Mouse (Mus musculus) CH12.LX (cell line): Measurements from ENCODE around the gene Cyfip2. TPM values are rescaled to one million over a fixed set of nuclear protein-coding genes. Genes with fewer than 3 reads are reported as not detected.
"Not testable (repeated sequence)": the region's sequence is repeated elsewhere in the genome, so short reads cannot be mapped to it uniquely, and the experiment has no call there.

Experiments used
- DNase-seq: peaks from one replicate; pipeline ENCODE4 v3.0.0-alpha.2; 2013; ENCODE audit errors: extremely low read depth
- H3K27ac ChIP-seq: 2 replicates; pipeline ENCODE4 v1.5.1; 2012; ENCODE audit warnings: low read depth, mild to moderate bottlenecking, control low read depth, moderate library complexity; ENCODE audit not compliant: insufficient read depth
- H3K27me3 ChIP-seq: replicated peaks from 2 replicates; pipeline ENCODE3; 2012; ENCODE audit warnings: inconsistent platforms
- H3K36me3 ChIP-seq, 2 experiments: replicated peaks in 1 of 2; 2 replicates each; pipeline versions ENCODE3 to v1.6.1; 2012; ENCODE audit warnings: inconsistent platforms in 1 of 2, low read length in 1 of 2, mild to moderate bottlenecking in 1 of 2, mixed read lengths in 1 of 2, moderate library complexity in 1 of 2; ENCODE audit not compliant: control insufficient read depth in 1 of 2, insufficient read depth in 1 of 2
- H3K4me1 ChIP-seq, 2 experiments: 2 replicates each; pipeline ENCODE4 v1.6.1; 2012; ENCODE audit warnings: inconsistent platforms in 1 of 2, moderate library complexity in 1 of 2; ENCODE audit not compliant: insufficient read depth in 2 of 2, control insufficient read depth in 1 of 2
- H3K4me2 ChIP-seq: 2 replicates; pipeline ENCODE4 v1.6.1; 2012; ENCODE audit warnings: low read depth, mild to moderate bottlenecking, control low read depth; ENCODE audit not compliant: poor library complexity, insufficient read depth, severe bottlenecking
- H3K4me3 ChIP-seq, 3 experiments: fragments of 150-350 bp in 1 of 3; sonication (generic) in 1 of 3; replicated peaks in 1 of 3; 2 replicates each; pipeline versions ENCODE3 to v1.5.1; 2011 to 2012; ENCODE audit warnings: low read depth in 2 of 3, low read length in 2 of 3, mild to moderate bottlenecking in 2 of 3, moderate library complexity in 2 of 3, control low read depth in 1 of 3, improper control_type of control experiment in 1 of 3, inconsistent platforms in 1 of 3, mixed read lengths in 1 of 3; ENCODE audit not compliant: poor library complexity in 1 of 3
- H3K79me2 ChIP-seq: replicated peaks from 2 replicates; pipeline ENCODE4 v1.6.1; 2012; ENCODE audit warnings: mild to moderate bottlenecking, moderate library complexity; ENCODE audit not compliant: control insufficient read depth, poor library complexity, insufficient read depth, severe bottlenecking; ENCODE audit errors: extremely low read depth
- H3K9ac ChIP-seq: 2 replicates; pipeline ENCODE4 v1.6.1; 2012; ENCODE audit warnings: low read depth, mild to moderate bottlenecking, control low read depth, moderate library complexity; ENCODE audit not compliant: insufficient read depth
- H3K9me3 ChIP-seq: replicated peaks from 2 replicates; pipeline ENCODE3; 2012; ENCODE audit warnings: low read length, inconsistent platforms, mixed read lengths
- BHLHE40 ChIP-seq: IDR thresholded peaks from 2 replicates; pipeline ENCODE4 v1.6.1; 2011; ENCODE audit warnings: mild to moderate bottlenecking, low read depth, low read length, improper control_type of control experiment
- CHD1 ChIP-seq: IDR thresholded peaks from 2 replicates; pipeline ENCODE4 v1.6.1; 2012; ENCODE audit warnings: low read depth, low read length, improper control_type of control experiment, inconsistent platforms
- CHD2 ChIP-seq: IDR thresholded peaks from 2 replicates; pipeline ENCODE4 v1.6.1; 2011; ENCODE audit warnings: low read length, improper control_type of control experiment
- CTCF ChIP-seq, 2 experiments: IDR thresholded peaks in 1 of 2; conservative IDR thresholded peaks in 1 of 2; 2 replicates each; pipeline ENCODE4 v1.5.1; 2011 to 2012; ENCODE audit warnings: low read depth in 2 of 2, low read length in 2 of 2, improper control_type of control experiment in 1 of 2, inconsistent platforms in 1 of 2, mild to moderate bottlenecking in 1 of 2, moderate library complexity in 1 of 2
- ELF1 ChIP-seq: IDR thresholded peaks from 2 replicates; pipeline ENCODE4 v1.6.1; 2014; ENCODE audit warnings: low read depth, mild to moderate bottlenecking, inconsistent platforms, low read length, improper control_type of control experiment
- EP300 ChIP-seq: IDR thresholded peaks from 2 replicates; pipeline ENCODE4 v1.6.1; 2011; ENCODE audit warnings: low read length, improper control_type of control experiment
- GABPA ChIP-seq: IDR thresholded peaks from 2 replicates; pipeline ENCODE4 v1.6.1; 2012; ENCODE audit warnings: low read depth, low read length, improper control_type of control experiment, inconsistent platforms; ENCODE audit not compliant: insufficient replicate concordance
- HCFC1 ChIP-seq: IDR thresholded peaks from 2 replicates; pipeline ENCODE4 v1.6.1; 2012; ENCODE audit warnings: low read depth, mild to moderate bottlenecking, inconsistent platforms, low read length, improper control_type of control experiment
- JUN ChIP-seq: IDR thresholded peaks from 2 replicates; pipeline ENCODE4 v1.6.1; 2011; ENCODE audit warnings: low read depth, mild to moderate bottlenecking, low read length, improper control_type of control experiment, moderate library complexity; ENCODE audit not compliant: insufficient read depth
- JUND ChIP-seq: conservative IDR thresholded peaks from 2 replicates; pipeline ENCODE4 v1.6.1; 2011; ENCODE audit warnings: low read depth, low read length, improper control_type of control experiment
- MAFK ChIP-seq: IDR thresholded peaks from 2 replicates; pipeline ENCODE4 v1.6.1; 2011; ENCODE audit warnings: low read length, improper control_type of control experiment; ENCODE audit not compliant: insufficient replicate concordance
- MAX ChIP-seq: IDR thresholded peaks from 2 replicates; pipeline ENCODE4 v1.6.1; 2011; ENCODE audit warnings: low read length, improper control_type of control experiment
- MAZ ChIP-seq: IDR thresholded peaks from 2 replicates; pipeline ENCODE4 v1.6.1; 2012; ENCODE audit warnings: low read depth, mild to moderate bottlenecking, inconsistent platforms, low read length, improper control_type of control experiment, moderate library complexity
- MEF2A ChIP-seq: IDR thresholded peaks from 2 replicates; pipeline ENCODE4 v1.6.1; 2014; ENCODE audit warnings: low read depth, mild to moderate bottlenecking, inconsistent platforms, low read length, improper control_type of control experiment, borderline replicate concordance
- NRF1 ChIP-seq: IDR thresholded peaks from 2 replicates; pipeline ENCODE4 v1.6.1; 2014; ENCODE audit warnings: low read depth, mild to moderate bottlenecking, inconsistent platforms, low read length, improper control_type of control experiment, moderate library complexity
- PAX5 ChIP-seq: IDR thresholded peaks from 2 replicates; pipeline ENCODE4 v1.6.1; 2012; ENCODE audit warnings: low read length, inconsistent platforms, mixed read lengths
- POLR2A ChIP-seq: IDR thresholded peaks from 2 replicates; pipeline ENCODE4 v1.6.1; 2011; ENCODE audit warnings: low read depth, mild to moderate bottlenecking, improper control_type of control experiment, low read length
- RAD21 ChIP-seq: IDR thresholded peaks from 2 replicates; pipeline ENCODE4 v1.6.1; 2011; ENCODE audit warnings: low read depth, mild to moderate bottlenecking, low read length, improper control_type of control experiment, moderate library complexity
- RCOR1 ChIP-seq: conservative IDR thresholded peaks from 2 replicates; pipeline ENCODE4 v1.6.1; 2012; ENCODE audit warnings: low read depth, mild to moderate bottlenecking, inconsistent platforms, low read length, improper control_type of control experiment
- SMC3 ChIP-seq: IDR thresholded peaks from 2 replicates; pipeline ENCODE4 v1.6.1; 2011; ENCODE audit warnings: low read depth, low read length, improper control_type of control experiment
- TBP ChIP-seq: conservative IDR thresholded peaks from 2 replicates; pipeline ENCODE4 v1.6.1; 2011; ENCODE audit warnings: low read depth, low read length, improper control_type of control experiment
- USF1 ChIP-seq: IDR thresholded peaks from 2 replicates; pipeline ENCODE4 v1.6.1; 2014; ENCODE audit warnings: low read depth, mild to moderate bottlenecking, inconsistent platforms, low read length, improper control_type of control experiment
- USF2 ChIP-seq: conservative IDR thresholded peaks from 2 replicates; pipeline ENCODE4 v1.6.1; 2011; ENCODE audit warnings: low read depth, low read length, improper control_type of control experiment
- ZC3H11A ChIP-seq: IDR thresholded peaks from 2 replicates; pipeline ENCODE4 v1.6.1; 2012; ENCODE audit warnings: low read depth, mild to moderate bottlenecking, inconsistent platforms, low read length, improper control_type of control experiment
- ZKSCAN1 ChIP-seq: IDR thresholded peaks from 2 replicates; pipeline ENCODE4 v1.6.1; 2012; ENCODE audit warnings: low read depth, inconsistent platforms, low read length, improper control_type of control experiment, borderline replicate concordance
- ZNF384 ChIP-seq: IDR thresholded peaks from 2 replicates; pipeline ENCODE4 v1.6.1; 2012; ENCODE audit warnings: low read depth, low read length, improper control_type of control experiment, inconsistent platforms
- dilution Hi-C: fragments of 300-500 bp; cut with MboI; formaldehyde crosslinking; loops from 2 replicates; pipeline ENCODE4 v1.14.3; 2020; ENCODE audit warnings: low sequenced_read_pairs; ENCODE audit not compliant: extremely low pct_unique_long_range_greater_than_20kb, extremely low pct_ligation_motif_present
- in situ Hi-C: fragments of 300-500 bp; cut with MboI; formaldehyde crosslinking; loops from 3 replicates; pipeline ENCODE4 v1.14.3; 2019; ENCODE audit warnings: low sequenced_read_pairs, low pct_ligation_motif_present, low pct_unique_long_range_greater_than_20kb, mixed read lengths
- polyA plus RNA-seq: library from polyadenylated mRNA; unstranded; fragments of >175 nt; gene quantifications from 2 replicates; pipeline ENCODE4 v1.2.1, GENCODE M21; 2012; ENCODE audit warnings: low read depth; ENCODE audit not compliant: insufficient read length
- total RNA-seq, 2 experiments: library from RNA; depleted of rRNA; stranded (reverse); fragments of 300-350 nt in 1 of 2; fragments of >200 nt in 1 of 2; gene quantifications; 2 replicates each; pipeline ENCODE4 v1.2.3; 2012 to 2014

The Cyfip2 gene
- total and polyA plus RNA-seq, 3 experiments, result 40.7 to 194 (median 97.6) TPM

GRCm38 (mm10) chr11:46184946-46185345 lies 127.7 kb downstream of the Cyfip2 start:
- dilution Hi-C loops (no loop called here), in situ Hi-C loops (no loop called here)
- Histone ChIP-seq H3K4me1 (peaks cover 0 to 7% of the 10 kb centered on the region in 2 experiments; a peak in 2 of 4 replicates), H3K9me3 (no peaks in the 10 kb centered on the region), H3K36me3 (no peaks in the 10 kb centered on the region), H3K27ac (no peak overlapping the region), H3K79me2 (no peaks in the 10 kb centered on the region), H3K27me3 (no peaks in the 10 kb centered on the region), H3K4me2 (no peak overlapping the region), H3K4me3 (no peak overlapping the region), H3K9ac (no peak overlapping the region)
- DNase-seq, result no peak
- no peak for TF ChIP-seq ELF1
- TF ChIP-seq JUN, result no peak
- no peak for TF ChIP-seq TBP
- no peak for TF ChIP-seq PAX5
- no peak for TF ChIP-seq SMC3
- TF ChIP-seq MAZ, result no peak
- no peak for TF ChIP-seq CTCF (conservative IDR thresholded peaks at IDR 0.05 in 1 of 2, IDR thresholded peaks at IDR 0.05 in 1 of 2; ENCODE audit: low read depth in 2 of 2, low read length in 2 of 2)
- TF ChIP-seq NRF1, result no peak
- no peak for TF ChIP-seq USF1
- no peak for TF ChIP-seq ZC3H11A
- TF ChIP-seq RCOR1, result no peak
- TF ChIP-seq JUND, result no peak
- TF ChIP-seq MAX, result no peak

- dilution Hi-C loops, in situ Hi-C loops, H3K4me2 ChIP-seq, H3K9ac ChIP-seq, H3K4me3 ChIP-seq, H3K4me1 ChIP-seq, H3K79me2 ChIP-seq, H3K36me3 ChIP-seq, H3K9me3 ChIP-seq, H3K27me3 ChIP-seq, DNase-seq, H3K27ac ChIP-seq: not testable (repeated sequence)
Measured at GRCm38 (mm10) chr11:46182031-46182430, 130.6 kb downstream of the Cyfip2 start.

DNA sequence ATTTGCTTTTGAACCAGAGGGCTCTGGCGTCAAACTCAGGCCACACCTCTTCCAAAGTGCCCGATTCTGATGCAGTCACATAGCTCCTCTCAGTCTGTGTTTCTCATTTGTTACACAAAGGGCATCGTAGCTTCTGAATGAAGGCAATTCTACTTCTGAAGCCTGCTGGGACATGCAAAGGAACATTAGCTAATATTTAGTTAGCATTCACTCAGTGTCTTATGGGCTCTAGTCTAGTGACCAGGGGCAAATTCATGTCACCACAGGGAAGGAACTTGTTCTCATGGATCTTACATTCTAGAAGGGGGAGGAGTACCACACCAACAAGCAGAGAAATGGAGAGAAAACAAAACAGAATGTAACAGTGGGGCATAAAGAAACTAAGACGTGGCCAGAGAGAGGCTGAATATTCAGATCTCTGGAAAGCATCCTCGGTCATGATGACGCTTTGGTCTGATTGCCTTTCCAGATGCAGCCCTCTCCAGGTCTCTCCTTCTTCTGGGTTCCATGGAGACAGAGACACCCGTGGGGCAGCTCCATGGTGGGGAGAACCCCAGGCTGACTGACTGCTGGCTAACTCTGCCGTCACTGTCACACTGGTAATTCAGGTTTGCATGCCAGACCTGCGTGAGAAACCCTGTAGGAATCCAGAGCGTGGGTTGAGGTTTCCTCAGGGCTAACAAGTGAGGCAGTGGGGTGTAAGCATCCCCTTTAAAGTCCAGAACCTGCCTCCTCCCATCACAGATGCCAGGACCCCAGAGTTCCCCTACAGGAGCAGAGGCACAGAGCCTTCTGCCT lies 135.2 kb downstream of the Cyfip2 start:
- Histone ChIP-seq H3K4me3 (no peak overlapping the region), H3K9ac (no peak overlapping the region), H3K9me3 (no peaks in the 10 kb centered on the region), H3K4me1 (no peaks in the 10 kb centered on the region), H3K27me3 (no peaks in the 10 kb centered on the region), H3K79me2 (no peaks in the 10 kb centered on the region), H3K4me2 (no peak overlapping the region), H3K36me3 (no peaks in the 10 kb centered on the region), H3K27ac (no peak overlapping the region)
- dilution Hi-C loops, result no loop called here
- DNase-seq, result no peak
- in situ Hi-C loops, result no loop called here
- no peak for TF ChIP-seq MEF2A
- no peak for TF ChIP-seq CHD2
- no peak for TF ChIP-seq GABPA
- no peak for TF ChIP-seq MAX
- TF ChIP-seq BHLHE40, result no peak
- no peak for TF ChIP-seq EP300
- TF ChIP-seq HCFC1, result no peak
- TF ChIP-seq CHD1, result no peak
- TF ChIP-seq ZNF384, result no peak
- TF ChIP-seq MAFK, result no peak
- TF ChIP-seq NRF1, result no peak
- TF ChIP-seq USF2, result no peak
- no peak for TF ChIP-seq POLR2A
- no peak for TF ChIP-seq RAD21
- no peak for TF ChIP-seq ZKSCAN1
